Mouse (Mus musculus) embryonic facial prominence, embryonic 13.5 days (tissue): ENCODE measurements around the gene Rnf114. TPM values are rescaled to one million over a fixed set of nuclear protein-coding genes. Genes with fewer than 3 reads are reported as not detected.

ENCODE experiments used
- ATAC-seq: fragments of 200-750 bp; cut with Nextera tagmentation; 2 replicates; pipeline ENCODE4 v1.8.0; 2017; ENCODE audit warnings: low read depth; ENCODE audit not compliant: insufficient number of reproducible peaks, insufficient read depth, low FRiP score, low TSS enrichment
- H3K27ac ChIP-seq: fragments of 300-500 bp; sonication (generic); 2 replicates; pipeline ENCODE4 v1.5.1; 2015; ENCODE audit warnings: moderate library complexity, mild to moderate bottlenecking, inconsistent platforms
- H3K27me3 ChIP-seq: fragments of 300-500 bp; sonication (generic); 2 replicates; pipeline ENCODE4 v1.6.1; 2015; ENCODE audit warnings: mild to moderate bottlenecking, inconsistent platforms
- H3K36me3 ChIP-seq: fragments of 300-500 bp; sonication (generic); 2 replicates; pipeline ENCODE4 v1.6.1; 2015; ENCODE audit warnings: mild to moderate bottlenecking, inconsistent platforms
- H3K4me1 ChIP-seq: fragments of 300-500 bp; sonication (generic); 2 replicates; pipeline ENCODE4 v1.6.1; 2015; ENCODE audit warnings: inconsistent platforms
- H3K4me2 ChIP-seq: fragments of 300-500 bp; sonication (generic); 2 replicates; pipeline ENCODE4 v1.6.1; 2015; ENCODE audit warnings: moderate library complexity, mild to moderate bottlenecking, inconsistent platforms
- H3K4me3 ChIP-seq: fragments of 300-500 bp; sonication (generic); 2 replicates; pipeline ENCODE4 v1.5.1; 2015; ENCODE audit warnings: mild to moderate bottlenecking, inconsistent platforms
- H3K9ac ChIP-seq: fragments of 300-500 bp; sonication (generic); 2 replicates; pipeline ENCODE4 v1.6.1; 2015; ENCODE audit warnings: mild to moderate bottlenecking, inconsistent platforms
- H3K9me3 ChIP-seq: fragments of 300-500 bp; sonication (generic); 2 replicates; pipeline ENCODE4 v1.6.1; 2016; ENCODE audit warnings: inconsistent platforms
- WGBS: fragments of 180-500 bp; shearing (Covaris S2); methylation state at CpG from one replicate; pipeline ENCODE4 v1.1.7; 2015; ENCODE audit warnings: mixed read lengths; 5-methylcytosine and 5-hydroxymethylcytosine counted together
- polyA plus RNA-seq: library from polyadenylated mRNA; unstranded; fragments of >200 nt; fragmentation: Nextera tagmentation; extraction: Ambion mirVana; gene quantifications from 2 replicates; pipeline ENCODE4 v1.2.1, GENCODE M21; 2015

Gene Rnf114
- 88.4 and 91.9 TPM in 2 replicates for polyA plus RNA-seq

- peaks cover 30% of the 10 kb centered on the region for H3K4me1 ChIP-seq
- no peaks in the 10 kb centered on the region for H3K27me3 ChIP-seq
- ATAC-seq = no peak
- no peaks in the 10 kb centered on the region for H3K9me3 ChIP-seq
- H3K27ac ChIP-seq = peak within 1 kb of the TSS; percentile 97
- H3K36me3 ChIP-seq = peaks cover 18% of the 10 kb centered on the region
- H3K4me2 ChIP-seq = peak within 1 kb of the TSS; percentile 96
- 4% methylated on average over 51 of the region's 52 CpGs for WGBS
- peak within 1 kb of the TSS; percentile 97 for H3K9ac ChIP-seq
- peak within 1 kb of the TSS; percentile 100 for H3K4me3 ChIP-seq
These were observed at the start of gene Rnf114 for GRCm38 (mm10) chr2:167491757-167492708. TSS of gene Rnf114 (plus strand) at chr2:167492645.

DNA sequence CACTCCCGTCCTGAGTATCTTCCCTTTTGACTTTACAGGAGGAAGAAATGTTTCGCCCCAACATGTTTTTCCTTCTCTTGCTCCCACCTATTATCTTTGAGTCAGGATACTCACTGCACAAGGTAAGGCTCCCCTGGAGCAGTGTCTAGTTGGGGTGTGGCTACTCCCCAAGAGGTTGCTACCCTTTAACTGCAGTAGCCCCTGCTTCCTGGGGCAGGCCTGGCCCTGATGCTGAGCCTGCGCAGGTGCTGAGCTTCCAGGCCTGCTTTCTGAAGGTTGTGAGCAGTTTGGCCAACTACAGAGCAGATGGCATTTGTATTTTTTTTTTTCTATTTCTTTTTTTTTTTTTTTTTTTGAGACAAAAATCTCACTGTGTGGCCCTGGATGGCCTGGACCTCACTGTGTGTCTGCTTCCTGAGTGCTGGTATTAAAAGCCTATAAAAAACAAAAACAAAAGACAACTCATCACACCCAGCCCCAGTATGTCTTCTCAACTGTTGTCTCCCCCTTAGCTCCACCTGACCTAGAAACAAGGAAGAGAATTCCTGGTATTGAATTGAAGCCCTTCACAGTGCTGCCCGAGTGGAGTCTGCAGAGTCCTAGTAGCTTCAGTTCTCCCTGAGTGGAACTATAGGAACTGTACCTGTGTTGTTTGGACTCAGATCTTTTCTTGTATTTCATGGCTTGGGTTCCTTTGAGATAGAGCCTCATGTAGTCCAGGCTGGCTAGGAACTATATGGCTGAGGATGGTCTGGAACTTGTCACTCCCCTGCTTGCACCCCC lies 48.8 kb upstream of the Rnf114 start:
- H3K9me3 ChIP-seq = no peaks in the 10 kb centered on the region
- no peaks in the 10 kb centered on the region for H3K27me3 ChIP-seq
- H3K4me1 ChIP-seq = peaks cover 17% of the 10 kb centered on the region
- 91% methylated on average over 4 of the region's 4 CpGs for WGBS
- no peak overlapping the region for H3K9ac ChIP-seq
- no peak overlapping the region for H3K27ac ChIP-seq
- H3K4me3 ChIP-seq = no peak overlapping the region
- ATAC-seq = no peak
- H3K4me2 ChIP-seq = no peak overlapping the region
- H3K36me3 ChIP-seq = peaks cover 68% of the 10 kb centered on the region

GRCm38 (mm10) chr2:167445911-167446780 lies 46.3 kb upstream of the Rnf114 start:
- Histone ChIP-seq H3K4me1 (peaks cover 17% of the 10 kb centered on the region), H3K4me2 (no peak overlapping the region), H3K36me3 (peaks cover 76% of the 10 kb centered on the region), H3K9me3 (no peaks in the 10 kb centered on the region), H3K9ac (peak overlapping the region; percentile 37), H3K27me3 (no peaks in the 10 kb centered on the region), H3K27ac (peak overlapping the region; percentile 75), H3K4me3 (no peak overlapping the region)
- ATAC-seq = no peak
- WGBS = 61% methylated on average over 20 of the region's 20 CpGs

DNA sequence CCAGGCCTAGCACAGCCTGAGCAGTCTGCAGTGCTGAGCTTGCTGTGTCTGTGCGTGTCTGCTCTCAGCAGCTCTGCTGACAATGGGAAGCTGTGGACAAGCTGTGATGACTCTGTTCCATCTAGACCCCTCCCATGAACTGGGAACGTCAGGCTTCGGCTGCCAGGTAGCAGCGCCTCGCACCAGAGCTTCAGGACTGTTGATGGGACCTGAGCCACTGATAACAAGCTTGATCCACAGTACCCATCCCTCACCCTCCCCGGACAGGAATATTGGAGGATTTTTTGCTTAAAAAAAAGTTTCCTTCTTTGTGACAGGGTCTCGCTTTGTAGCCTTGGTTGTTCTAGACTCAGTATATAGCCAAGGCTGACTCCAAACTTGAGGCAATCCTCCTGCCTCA lies 45.2 kb upstream of the Rnf114 start:
- Histone ChIP-seq H3K4me1 (peaks cover 17% of the 10 kb centered on the region), H3K4me2 (no peak overlapping the region), H3K4me3 (no peak overlapping the region), H3K9me3 (no peaks in the 10 kb centered on the region), H3K36me3 (peaks cover 73% of the 10 kb centered on the region), H3K27ac (peak overlapping the region; percentile 75), H3K27me3 (no peaks in the 10 kb centered on the region), H3K9ac (no peak overlapping the region)
- WGBS = 91% methylated on average over 7 of the region's 7 CpGs
- no peak for ATAC-seq

GRCm38 (mm10) chr2:167447629-167448028 lies 44.8 kb upstream of the Rnf114 start:
- peaks cover 17% of the 10 kb centered on the region for H3K4me1 ChIP-seq
- no peak overlapping the region for H3K9ac ChIP-seq
- no peak overlapping the region for H3K4me3 ChIP-seq
- WGBS = 91% methylated on average over 8 of the region's 8 CpGs
- H3K4me2 ChIP-seq = no peak overlapping the region
- H3K9me3 ChIP-seq = no peaks in the 10 kb centered on the region
- peaks cover 69% of the 10 kb centered on the region for H3K36me3 ChIP-seq
- H3K27ac ChIP-seq = no peak overlapping the region
- H3K27me3 ChIP-seq = no peaks in the 10 kb centered on the region
- ATAC-seq = no peak

GRCm38 (mm10) chr2:167449331-167450275 lies 42.8 kb upstream of the Rnf114 start:
- Histone ChIP-seq H3K4me2 (no peak overlapping the region), H3K27ac (no peak overlapping the region), H3K4me3 (no peak overlapping the region), H3K9ac (0 out of 2 replicates have a peak overlapping the region, but pooled peaks have one; percentile 22), H3K4me1 (peaks cover 17% of the 10 kb centered on the region), H3K36me3 (peaks cover 70% of the 10 kb centered on the region), H3K9me3 (no peaks in the 10 kb centered on the region), H3K27me3 (no peaks in the 10 kb centered on the region)
- ATAC-seq = no peak
- 90% methylated on average over 21 of the region's 21 CpGs for WGBS

- H3K4me2 ChIP-seq = no peak overlapping the region
- no peak for ATAC-seq
- H3K4me3 ChIP-seq = no peak overlapping the region
- WGBS = 92% methylated on average over 8 of the region's 8 CpGs
- H3K9ac ChIP-seq = peak overlapping the region; percentile 28; the same call in 1 of the 2 replicates
- H3K9me3 ChIP-seq = no peaks in the 10 kb centered on the region
- peaks cover 13% of the 10 kb centered on the region for H3K4me1 ChIP-seq
- H3K27ac ChIP-seq = no peak overlapping the region
- H3K27me3 ChIP-seq = no peaks in the 10 kb centered on the region
- H3K36me3 ChIP-seq = peaks cover 69% of the 10 kb centered on the region
These were observed 41.8 kb upstream of the Rnf114 start for GRCm38 (mm10) chr2:167450647-167451046.

DNA sequence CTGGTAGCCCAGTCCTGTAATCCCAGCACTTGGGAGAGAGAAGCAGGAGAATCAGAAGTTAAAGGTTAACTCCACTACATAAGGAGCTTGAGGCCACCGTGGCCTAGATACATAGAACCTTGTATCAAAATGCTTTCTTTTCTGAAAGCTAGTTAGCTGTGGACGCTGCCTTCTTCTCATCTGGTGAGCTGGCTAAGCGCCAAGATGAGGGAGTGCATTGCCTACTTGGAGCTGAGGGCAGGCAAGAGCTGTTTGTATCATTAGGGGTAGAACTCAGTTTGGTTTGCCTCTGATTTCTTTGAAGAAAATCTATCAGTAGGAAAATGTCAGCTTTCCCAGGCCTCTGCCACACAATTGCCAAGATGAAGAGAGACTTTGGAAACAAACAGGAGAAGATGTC lies 38.6 kb upstream of the Rnf114 start:
- 83% methylated on average over 3 of the region's 3 CpGs for whole genome bisulfite sequencing
- H3K4me1 ChIP-seq = no peaks in the 10 kb centered on the region
- H3K27me3 ChIP-seq = no peaks in the 10 kb centered on the region
- no peak overlapping the region for H3K4me3 ChIP-seq
- H3K36me3 ChIP-seq = peaks cover 87% of the 10 kb centered on the region
- no peak overlapping the region for H3K9ac ChIP-seq
- H3K9me3 ChIP-seq = no peaks in the 10 kb centered on the region
- no peak overlapping the region for H3K27ac ChIP-seq
- ATAC-seq = no peak
- H3K4me2 ChIP-seq = no peak overlapping the region

DNA sequence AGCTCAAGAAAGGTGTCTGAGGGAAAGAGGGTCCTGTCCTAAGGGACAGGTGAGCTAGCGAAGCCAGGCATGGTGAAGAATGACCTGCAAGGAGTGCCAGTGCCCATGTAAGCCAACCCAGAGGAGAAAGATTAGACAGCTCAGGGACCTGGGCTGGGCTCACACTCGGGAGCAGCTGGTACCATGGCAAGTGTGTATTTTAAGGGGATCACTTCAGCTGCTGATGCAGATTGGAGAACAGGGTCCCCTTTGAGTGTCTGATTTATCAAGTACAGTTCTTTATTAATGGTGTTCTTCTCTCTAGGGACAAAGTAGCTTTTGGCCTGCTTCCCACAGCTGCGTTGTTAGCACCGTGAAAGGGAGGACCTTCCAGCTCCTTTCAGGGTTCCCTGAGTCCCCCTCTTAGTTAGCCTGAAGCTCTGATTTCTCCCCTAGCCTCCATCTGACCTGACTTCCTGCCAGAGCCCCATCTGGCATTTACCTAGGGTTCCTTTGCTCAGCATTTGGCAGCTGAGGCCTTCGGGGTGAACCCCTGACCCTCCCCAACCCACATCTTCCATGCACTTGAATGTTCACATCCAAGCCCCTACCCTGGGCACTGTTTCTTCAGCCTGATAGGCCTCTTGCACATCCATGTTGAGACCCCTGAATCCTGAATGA lies 36.0 kb upstream of the Rnf114 start:
- ATAC-seq = no peak
- H3K4me2 ChIP-seq = no peak overlapping the region
- no peaks in the 10 kb centered on the region for H3K27me3 ChIP-seq

GRCm38 (mm10) chr2:167457213-167457612 lies 35.2 kb upstream of the Rnf114 start:
- Histone ChIP-seq H3K27ac (no peak overlapping the region; the same call in 1 of the 2 replicates), H3K9me3 (no peaks in the 10 kb centered on the region), H3K36me3 (peaks cover 92% of the 10 kb centered on the region), H3K27me3 (no peaks in the 10 kb centered on the region), H3K4me1 (no peaks in the 10 kb centered on the region), H3K4me3 (no peak overlapping the region), H3K9ac (no peak overlapping the region), H3K4me2 (no peak overlapping the region)
- ATAC-seq = no peak
- 89% methylated on average over 9 of the region's 9 CpGs for whole genome bisulfite sequencing

More for the DNA sequence above, 36.0 kb upstream of the Rnf114 start:
- no peak overlapping the region for H3K4me3 ChIP-seq
- H3K9me3 ChIP-seq = no peaks in the 10 kb centered on the region
- WGBS = 90% methylated on average over 5 of the region's 5 CpGs
- H3K36me3 ChIP-seq = peaks cover 89% of the 10 kb centered on the region
- H3K9ac ChIP-seq = no peak overlapping the region
- H3K4me1 ChIP-seq = no peaks in the 10 kb centered on the region
- no peak overlapping the region for H3K27ac ChIP-seq
